Mouse (Mus musculus) liver, adult 2 months (tissue): ENCODE measurements around the gene Ttyh3.

ENCODE experiments used
- CTCF ChIP-seq: fragments of 200-500 bp; IDR thresholded peaks from 2 replicates; pipeline ENCODE4 v1.5.1; 2011; ENCODE audit warnings: low read depth, low read length, control low read depth
- POLR2A ChIP-seq: fragments of 200-500 bp; IDR thresholded peaks from 2 replicates; pipeline ENCODE4 v1.6.1; 2011; ENCODE audit warnings: low read length, control low read depth; ENCODE audit not compliant: insufficient read depth; ENCODE audit errors: extremely low read depth

DNA sequence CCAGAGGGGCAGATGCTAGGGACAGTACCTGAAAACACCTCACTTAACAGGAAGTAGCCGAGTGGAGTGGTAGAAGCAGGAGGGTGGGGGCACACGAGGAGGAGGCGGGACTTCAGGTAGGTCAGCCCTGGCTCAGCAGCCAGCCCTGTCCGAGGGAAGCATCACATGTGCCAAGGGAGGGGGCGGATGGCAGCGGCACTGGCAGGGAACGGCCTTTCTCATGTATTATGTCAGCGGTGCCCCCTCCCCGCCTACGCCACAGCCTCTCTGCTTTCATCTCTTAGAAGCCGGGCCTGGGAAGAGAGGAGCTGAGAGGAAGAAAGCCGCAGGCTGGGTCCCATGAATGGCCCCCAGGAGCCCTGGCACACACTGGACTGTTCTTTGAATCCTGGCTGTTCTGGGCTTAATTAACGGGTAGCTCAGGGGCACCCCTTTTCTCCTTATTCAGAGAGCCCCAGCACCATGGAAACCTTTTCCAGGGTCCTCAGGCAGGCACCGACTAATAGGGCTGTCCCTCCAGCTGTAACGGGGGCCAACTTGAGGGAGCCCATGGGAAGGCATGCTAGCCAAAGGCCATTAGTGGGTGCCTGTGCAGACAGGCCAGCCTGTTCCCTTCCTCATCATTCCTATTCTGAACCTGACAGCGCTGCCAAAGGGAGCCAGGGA lies 10.9 kb upstream of the Ttyh3 start:
- TF ChIP-seq CTCF = no peak
- no peak for TF ChIP-seq POLR2A
